Mouse (Mus musculus) G1E (cell line): ENCODE measurements around the gene Csf1. TPM values are rescaled to one million over a fixed set of nuclear protein-coding genes. Genes with fewer than 3 reads are reported as not detected.

Experiments
- ATAC-seq: 2 replicates; pipeline ENCODE4 v1.8.0; 2016; ENCODE audit warnings: mild to moderate bottlenecking; ENCODE audit not compliant: insufficient number of reproducible peaks, poor library complexity, low FRiP score, severe bottlenecking; ENCODE audit errors: extremely low read depth
- DNase-seq: peaks from one replicate; pipeline ENCODE4 v3.0.0; 2012; ENCODE audit warnings: low spot score
- H3K27me3 ChIP-seq: 2 replicates; pipeline ENCODE4 v1.6.1; 2012; ENCODE audit warnings: mild to moderate bottlenecking, low read length, inconsistent platforms; ENCODE audit not compliant: insufficient read depth
- H3K36me3 ChIP-seq: replicated peaks from 2 replicates; pipeline ENCODE3; 2012; ENCODE audit warnings: mild to moderate bottlenecking, inconsistent platforms
- H3K4me1 ChIP-seq: 2 replicates; pipeline ENCODE4 v1.6.1; 2012; ENCODE audit warnings: low read depth, low read length, inconsistent platforms, mixed read lengths; ENCODE audit not compliant: insufficient read depth
- H3K4me3 ChIP-seq: 2 replicates; pipeline ENCODE4 v1.5.1; 2012; ENCODE audit warnings: low read depth, mild to moderate bottlenecking, inconsistent platforms, low read length, moderate library complexity, mixed read lengths
- H3K9me3 ChIP-seq: replicated peaks from 2 replicates; pipeline ENCODE4 v1.6.1; 2012; ENCODE audit warnings: inconsistent platforms
- CTCF ChIP-seq: IDR thresholded peaks from 2 replicates; pipeline ENCODE4 v1.5.1; 2012; ENCODE audit warnings: low read depth, low read length, inconsistent platforms, mixed read lengths
- GATA1 ChIP-seq: IDR thresholded peaks from 2 replicates; pipeline ENCODE4 v1.6.1; 2012; ENCODE audit warnings: borderline replicate concordance, low read length, inconsistent platforms, mixed read lengths
- GATA2 ChIP-seq: IDR thresholded peaks from 2 replicates; pipeline ENCODE4 v1.6.1; 2012; ENCODE audit warnings: low read depth, low read length, inconsistent platforms, borderline replicate concordance
- POLR2AphosphoS5 ChIP-seq: IDR thresholded peaks from 2 replicates; pipeline ENCODE4 v1.6.1; 2012; ENCODE audit warnings: low read depth, low read length, inconsistent platforms; ENCODE audit not compliant: insufficient replicate concordance
- TAL1 ChIP-seq: conservative IDR thresholded peaks from 2 replicates; pipeline ENCODE4 v1.6.1; 2012; ENCODE audit warnings: low read depth, low read length, inconsistent platforms, mixed read lengths
- polyA plus RNA-seq: library from polyadenylated mRNA; stranded (reverse); fragments of >175 nt; gene quantifications from 2 replicates; pipeline ENCODE4 v1.2.3, GENCODE M21; 2012
- total RNA-seq, 2 experiments: library from RNA; stranded (forward) in 1 of 2; stranded (reverse) in 1 of 2; fragments of 200-1000 nt in 1 of 2; fragments of >200 nt in 1 of 2; fragmentation: Nextera tagmentation in 1 of 2; gene quantifications; 2 replicates each; pipeline ENCODE4 v1.2.3; 2014 to 2017

The Csf1 gene
- total RNA-seq (2014; fragmentation: Nextera tagmentation) (not detected in 2 replicates), total RNA-seq (2017) (0.06 and 0.11 TPM in 2 replicates), polyA plus RNA-seq (0.03 TPM in 1 of 2 replicates, not detected in the other)

DNA sequence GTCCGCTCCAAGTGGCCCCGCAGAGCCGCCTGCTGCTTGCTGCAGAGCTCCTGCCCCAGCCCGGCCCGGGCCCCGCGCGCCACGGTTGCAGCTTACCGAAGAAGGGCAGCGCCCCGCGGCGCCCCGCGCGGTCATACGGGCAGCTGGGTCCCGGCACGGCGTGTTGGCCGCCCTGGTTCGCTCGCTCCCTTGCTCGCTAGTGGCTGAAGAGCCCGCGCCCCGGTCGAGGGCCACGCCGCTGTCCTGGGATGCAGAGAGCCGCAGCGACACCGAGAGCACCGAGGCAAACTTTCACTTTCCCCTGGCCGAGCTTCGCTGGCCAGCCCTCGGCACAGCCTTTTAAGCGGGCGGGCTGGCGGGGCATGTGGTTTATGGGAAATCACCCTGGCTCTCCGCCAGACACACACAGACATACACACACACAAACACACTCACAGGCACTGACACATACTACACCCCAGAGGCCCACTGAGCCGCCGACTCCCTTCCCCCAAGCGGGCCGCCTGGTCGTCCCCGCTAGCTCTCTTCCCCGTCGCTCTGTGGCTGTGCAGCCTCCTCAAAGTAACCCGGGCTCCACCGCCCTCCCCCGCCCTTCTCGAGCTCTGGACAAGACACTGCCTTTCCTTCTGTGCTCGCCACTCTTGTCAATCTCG lies at the start of gene Csf1:
Gene Csf1, minus strand, starts transcription at position 541 of the 653 bp plus-strand sequence.
- 0 out of 2 replicates have a peak, but pooled peaks cover 3% of the 10 kb centered on the region for H3K4me1 ChIP-seq
- H3K4me3 ChIP-seq = no peak within 1 kb of the TSS; the same call in 1 of the 2 replicates
- no peaks in the 10 kb centered on the region for H3K9me3 ChIP-seq
- TF ChIP-seq GATA1 = no peak
- no peak for TF ChIP-seq TAL1
- TF ChIP-seq GATA2 = no peak
- TF ChIP-seq CTCF = no peak
- no peak for TF ChIP-seq POLR2AphosphoS5
- no peak for ATAC-seq
- no peaks in the 10 kb centered on the region for H3K36me3 ChIP-seq
- no peak for DNase-seq
- H3K27me3 ChIP-seq = peaks cover 37% of the 10 kb centered on the region

DNA sequence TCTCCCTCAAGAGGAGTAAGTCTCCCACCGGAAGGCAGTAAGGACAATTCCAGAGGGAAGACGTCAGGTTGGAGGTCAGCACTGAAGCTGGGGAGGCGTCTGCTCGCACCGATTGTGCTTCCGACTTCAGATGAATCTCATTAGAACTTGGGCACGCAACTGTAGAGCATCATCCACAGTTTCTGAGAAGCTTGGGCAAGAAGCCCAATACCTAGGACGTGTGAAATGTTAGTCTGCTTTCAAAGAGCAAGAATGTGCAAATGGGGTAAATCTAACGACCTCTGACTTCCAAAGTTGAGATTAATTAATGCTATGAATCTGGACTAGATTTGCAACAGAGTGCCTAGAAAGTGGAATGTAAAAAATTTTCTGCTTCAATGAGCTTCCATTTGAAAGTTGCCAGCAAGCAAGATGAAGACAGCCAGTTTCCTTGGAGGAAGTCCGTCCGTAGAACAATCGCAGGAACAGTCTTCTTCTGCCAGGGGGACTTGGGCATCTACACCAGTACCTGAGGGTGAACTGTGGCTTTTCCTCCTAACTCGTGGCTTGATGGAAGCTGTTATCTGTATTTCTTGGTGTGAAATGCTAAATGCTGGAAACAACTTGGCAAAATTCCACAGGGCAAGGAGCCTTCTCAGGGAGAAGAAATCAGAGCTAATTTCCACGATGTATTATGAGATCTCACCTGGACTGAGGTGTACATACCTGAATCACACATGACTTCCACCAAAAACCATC lies 47.9 kb upstream of the Csf1 start:
- Histone ChIP-seq H3K4me3 (no peak overlapping the region), H3K4me1 (peaks cover 30% of the 10 kb centered on the region), H3K27me3 (peaks cover 34% of the 10 kb centered on the region), H3K36me3 (no peaks in the 10 kb centered on the region), H3K9me3 (no peaks in the 10 kb centered on the region)
- no peak for TF ChIP-seq CTCF
- no peak for TF ChIP-seq POLR2AphosphoS5
- TF ChIP-seq GATA1 = no peak
- no peak for TF ChIP-seq GATA2
- TF ChIP-seq TAL1 = no peak
- DNase-seq (no peak), ATAC-seq (no peak)

DNA sequence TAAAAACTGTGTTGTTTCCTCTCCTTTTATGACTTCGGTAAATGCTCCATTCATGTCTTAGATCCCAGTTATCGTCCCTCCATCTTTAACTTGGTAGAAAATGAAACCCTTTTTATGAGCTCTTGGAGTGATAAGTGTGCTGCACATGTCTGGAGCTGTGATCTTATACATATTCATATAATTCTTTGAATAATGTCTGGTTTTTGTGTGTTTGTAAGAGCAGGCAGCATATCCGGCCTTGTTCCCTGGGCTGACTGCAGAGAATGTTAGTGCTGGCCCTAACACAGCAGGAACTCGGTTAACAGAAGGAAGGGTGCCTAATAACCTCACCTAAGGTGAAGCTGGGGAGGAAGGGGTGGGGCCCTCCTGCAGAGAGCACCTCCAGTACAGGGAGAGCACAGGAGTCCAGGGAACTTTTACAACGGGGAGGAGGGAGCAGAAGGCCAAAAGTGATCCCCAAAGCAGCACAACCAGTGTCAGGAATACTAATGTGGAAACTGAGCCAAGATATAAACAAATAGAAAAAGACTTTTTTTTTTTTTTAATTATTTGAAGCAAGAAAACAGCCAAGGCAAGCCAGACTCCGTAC lies 47.2 kb upstream of the Csf1 start:
- DNase-seq (no peak), ATAC-seq (no peak)
- no peak overlapping the region for H3K4me3 ChIP-seq
- no peaks in the 10 kb centered on the region for H3K36me3 ChIP-seq
- TF ChIP-seq GATA2 (no peak), GATA1 (no peak), POLR2AphosphoS5 (no peak), CTCF (no peak), TAL1 (no peak)
- H3K27me3 ChIP-seq = peaks cover 34% of the 10 kb centered on the region
- H3K4me1 ChIP-seq = peaks cover 28% of the 10 kb centered on the region
- H3K9me3 ChIP-seq = no peaks in the 10 kb centered on the region

DNA sequence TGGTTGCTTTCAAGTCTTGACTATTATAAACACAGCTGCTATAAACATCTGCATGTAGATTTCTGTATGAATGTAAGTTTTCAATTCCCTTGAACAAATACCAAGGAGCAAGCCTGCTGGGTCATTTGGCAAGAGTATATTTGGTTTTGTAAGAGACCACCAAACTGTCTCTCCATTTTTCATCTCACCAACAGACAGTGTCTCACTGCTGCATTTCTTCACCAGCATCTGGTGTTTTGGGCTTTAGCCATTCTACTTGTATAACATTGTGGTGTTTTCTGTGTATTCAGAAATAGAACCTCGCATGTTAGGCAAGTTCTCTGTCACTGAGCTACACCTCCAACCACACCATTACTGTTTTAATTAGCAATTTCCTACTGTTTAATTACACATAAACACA lies 46.6 kb upstream of the Csf1 start:
- H3K27me3 ChIP-seq = peaks cover 32% of the 10 kb centered on the region
- no peaks in the 10 kb centered on the region for H3K9me3 ChIP-seq
- DNase-seq = no peak
- no peaks in the 10 kb centered on the region for H3K36me3 ChIP-seq
- ATAC-seq = no peak
- no peak overlapping the region for H3K4me3 ChIP-seq
- H3K4me1 ChIP-seq = peaks cover 22% of the 10 kb centered on the region
- no peak for TF ChIP-seq CTCF
- TF ChIP-seq GATA1 = no peak
- no peak for TF ChIP-seq GATA2
- no peak for TF ChIP-seq POLR2AphosphoS5
- no peak for TF ChIP-seq TAL1

DNA sequence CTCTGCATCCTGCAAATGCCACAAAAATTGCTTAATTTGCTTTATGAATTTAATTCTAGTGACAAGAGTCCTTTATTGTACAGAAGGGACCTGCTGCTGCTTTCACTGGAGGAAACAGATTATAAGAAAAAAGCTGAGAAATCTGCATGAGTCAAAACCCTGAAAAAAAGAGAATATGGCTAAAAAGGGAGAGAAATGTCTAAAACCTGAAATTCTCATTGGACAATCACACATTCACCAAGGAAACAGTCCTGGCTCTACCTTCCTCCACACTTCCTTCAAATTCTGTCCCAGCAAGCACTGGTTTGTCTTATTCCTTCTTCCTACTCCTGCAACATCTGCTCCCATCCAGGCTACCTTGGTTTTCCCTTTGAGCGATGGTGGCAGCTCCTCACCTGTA lies 44.5 kb upstream of the Csf1 start:
- no peaks in the 10 kb centered on the region for H3K36me3 ChIP-seq

DNA sequence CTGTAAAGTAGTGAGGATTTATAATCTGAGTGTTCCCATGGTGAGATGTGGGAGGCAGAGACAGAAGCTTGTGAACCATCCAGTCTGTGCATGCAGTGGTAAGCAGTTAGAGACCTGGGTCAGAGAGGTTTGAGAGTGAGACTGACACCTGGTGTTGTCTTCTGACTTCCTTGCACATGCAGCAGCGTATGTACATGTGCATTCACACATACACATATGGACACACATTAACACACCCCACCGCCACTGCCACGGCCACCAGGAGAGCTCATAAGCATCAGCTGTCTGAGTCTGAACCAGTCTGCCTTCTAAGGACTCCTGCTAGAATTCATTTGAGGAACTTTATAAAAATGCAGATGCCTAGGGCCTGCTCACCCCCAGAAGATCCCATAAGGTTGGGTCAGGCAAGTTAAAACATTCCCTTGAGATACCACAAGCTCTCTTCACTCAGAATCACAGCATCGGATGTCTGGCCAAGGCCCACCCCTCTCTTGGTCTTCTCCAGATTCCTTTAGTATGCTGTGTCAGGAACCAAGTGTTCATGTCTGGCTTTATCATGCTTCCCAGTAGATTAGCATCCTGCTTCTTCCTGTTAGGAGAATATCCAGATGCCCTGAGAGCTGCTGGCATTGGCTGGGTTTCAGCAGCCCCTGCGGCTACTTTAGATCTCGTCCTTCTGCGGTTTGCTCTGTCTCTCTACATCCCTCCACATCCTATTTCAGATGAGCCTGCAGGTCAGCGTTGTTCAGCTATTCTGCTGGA lies 42.1 kb upstream of the Csf1 start:
- DNase-seq = no peak
- no peaks in the 10 kb centered on the region for H3K4me1 ChIP-seq
- H3K9me3 ChIP-seq = no peaks in the 10 kb centered on the region
- H3K36me3 ChIP-seq = no peaks in the 10 kb centered on the region
- TF ChIP-seq TAL1 (no peak), POLR2AphosphoS5 (no peak), GATA2 (no peak), CTCF (no peak), GATA1 (no peak)
- no peak overlapping the region for H3K4me3 ChIP-seq
- no peak for ATAC-seq
- H3K27me3 ChIP-seq = peaks cover 19% of the 10 kb centered on the region

More for the DNA sequence above, 44.5 kb upstream of the Csf1 start:
- no peaks in the 10 kb centered on the region for H3K9me3 ChIP-seq
- DNase-seq = no peak
- peaks cover 26% of the 10 kb centered on the region for H3K27me3 ChIP-seq
- ATAC-seq = no peak
- H3K4me1 ChIP-seq = peaks cover 10% of the 10 kb centered on the region
- H3K4me3 ChIP-seq = no peak overlapping the region
- TF ChIP-seq CTCF (no peak), POLR2AphosphoS5 (no peak), TAL1 (no peak), GATA2 (no peak), GATA1 (no peak)
